Mouse (Mus musculus): ENCODE measurements at regions not wholly inside any gene's neighbourhood (a gene's known extent, or its start where the extent isn't known, plus 50 kb on each side); places are given as distances from the start of the nearest gene placed in this dataset.

DNA sequence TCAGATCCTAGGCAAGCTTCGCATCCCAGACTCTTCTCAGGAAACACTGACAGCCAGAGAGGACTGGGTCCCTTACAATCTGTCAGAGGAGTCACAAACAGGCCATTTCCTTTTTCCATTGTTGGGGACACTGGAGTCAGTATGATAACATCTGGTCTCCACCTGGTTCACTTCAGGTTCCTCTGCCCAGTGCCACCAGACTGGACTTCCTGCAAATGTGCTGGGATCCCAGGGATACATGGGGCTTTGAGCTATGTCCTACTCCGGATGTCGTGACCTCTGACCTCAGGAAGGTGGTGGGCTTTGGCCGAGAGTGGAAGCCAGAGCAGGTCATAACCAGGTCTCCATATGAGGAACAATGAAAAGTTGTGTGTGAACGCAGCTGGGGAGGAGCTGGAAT lies 96.0 kb upstream of the Sulf2 start:
- Histone ChIP-seq H3K4me1 (peaks cover 27% of the 10 kb centered on the region), H3K4me2 (replicated peaks) (no peak overlapping the region), H3K4me3 (no peak overlapping the region), H3K9me3 (no peaks in the 10 kb centered on the region), H3K27ac (no peak overlapping the region), H3K9ac (no peak overlapping the region), H3K27me3 (no peaks in the 10 kb centered on the region), H3K36me3 (no peaks in the 10 kb centered on the region)
- WGBS = 45% methylated on average over 5 of the region's 5 CpGs
- ATAC-seq (ENCODE audit: low FRiP score, low read depth) = no peak

DNA sequence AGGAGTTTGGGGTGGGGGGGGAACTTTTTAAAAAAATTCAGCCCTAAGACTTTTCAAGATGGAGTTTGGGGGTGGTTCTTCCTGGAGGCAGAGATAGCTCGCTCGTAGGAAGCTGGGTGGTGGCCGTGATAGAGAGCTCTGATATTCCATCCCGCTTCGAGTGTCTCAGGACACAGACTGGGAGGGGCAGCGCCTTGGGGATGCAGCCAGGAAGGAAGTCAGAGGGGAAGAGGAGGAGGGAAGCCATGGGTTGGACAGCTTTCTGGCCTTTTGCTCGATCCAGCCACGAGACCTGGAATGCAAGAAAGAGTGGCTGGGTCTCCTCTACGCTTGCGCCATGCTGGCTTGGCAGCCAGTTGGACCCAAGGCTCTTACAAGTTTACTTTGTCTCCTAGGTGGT lies 95.1 kb upstream of the Sulf2 start:
- H3K9ac ChIP-seq = no peak overlapping the region
- H3K9me3 ChIP-seq = no peaks in the 10 kb centered on the region
- no peaks in the 10 kb centered on the region for H3K27me3 ChIP-seq
- H3K4me1 ChIP-seq = peaks cover 24% of the 10 kb centered on the region
- H3K36me3 ChIP-seq = no peaks in the 10 kb centered on the region
- WGBS = 95% methylated on average over 10 of the region's 10 CpGs
- no peak overlapping the region for H3K27ac ChIP-seq
- H3K4me2 ChIP-seq (replicated peaks) = no peak overlapping the region
- ATAC-seq (ENCODE audit: low FRiP score, low read depth) = no peak
- H3K4me3 ChIP-seq = no peak overlapping the region

DNA sequence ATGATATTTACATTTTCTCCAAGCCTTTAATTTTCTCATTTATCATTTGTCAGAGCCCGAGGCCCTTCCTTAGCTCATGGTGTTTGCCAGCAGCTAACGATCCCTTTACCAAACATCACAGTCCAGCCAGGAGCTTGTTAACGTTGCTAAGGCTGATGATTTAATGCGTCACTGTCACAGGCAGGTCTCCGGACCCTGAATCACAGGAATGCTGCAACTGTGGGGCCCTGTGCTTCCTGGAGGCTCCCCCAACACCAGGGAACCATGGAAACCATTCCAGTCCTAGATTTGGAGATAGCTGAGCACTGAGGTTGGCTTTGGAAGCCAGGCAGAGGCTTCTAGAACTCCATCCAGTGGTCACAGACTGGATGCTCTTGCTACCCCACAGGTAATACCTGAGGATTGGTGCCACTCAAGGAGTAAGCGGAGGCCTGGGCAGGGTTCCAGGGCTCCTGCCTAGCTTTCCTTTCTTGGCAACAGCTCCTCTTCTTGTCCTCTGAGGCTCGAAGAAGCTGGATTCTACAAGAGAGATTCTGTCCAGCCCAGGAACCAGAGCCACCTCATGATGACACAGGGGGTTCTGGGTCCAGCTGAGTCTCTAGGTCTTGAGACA lies 94.0 kb upstream of the Sulf2 start:
- Histone ChIP-seq H3K27me3 (no peaks in the 10 kb centered on the region), H3K4me1 (peaks cover 23% of the 10 kb centered on the region), H3K4me3 (no peak overlapping the region), H3K9me3 (no peaks in the 10 kb centered on the region), H3K4me2 (replicated peaks) (no peak overlapping the region), H3K9ac (no peak overlapping the region), H3K36me3 (no peaks in the 10 kb centered on the region), H3K27ac (no peak overlapping the region)
- ATAC-seq (ENCODE audit: low FRiP score, low read depth) = no peak
- 23% methylated on average over 7 of the region's 7 CpGs for WGBS

GRCm38 (mm10) chr2:166246401-166247189 lies 91.1 kb upstream of the Sulf2 start:
- H3K4me1 ChIP-seq = peaks cover 31% of the 10 kb centered on the region
- no peak for ATAC-seq (ENCODE audit: low FRiP score, low read depth)
- WGBS = 71% methylated on average over 17 of the region's 17 CpGs

GRCm38 (mm10) chr2:166245219-166245618 lies 89.8 kb upstream of the Sulf2 start:
- Histone ChIP-seq H3K4me1 (peaks cover 29% of the 10 kb centered on the region), H3K27ac (no peak overlapping the region), H3K4me3 (no peak overlapping the region), H3K9me3 (peaks cover 5% of the 10 kb centered on the region; the same call in 1 of the 2 replicates), H3K9ac (0 out of 2 replicates have a peak overlapping the region, but pooled peaks have one; percentile 13), H3K36me3 (no peaks in the 10 kb centered on the region), H3K4me2 (replicated peaks) (no peak overlapping the region), H3K27me3 (no peaks in the 10 kb centered on the region)
- 26% methylated on average over 8 of the region's 8 CpGs for WGBS
- ATAC-seq (ENCODE audit: low FRiP score, low read depth) = no peak

More at GRCm38 (mm10) chr2:166246401-166247189, 91.1 kb upstream of the Sulf2 start:
- Histone ChIP-seq H3K36me3 (no peaks in the 10 kb centered on the region), H3K9me3 (no peaks in the 10 kb centered on the region), H3K4me3 (no peak overlapping the region), H3K9ac (no peak overlapping the region), H3K27ac (no peak overlapping the region), H3K4me2 (replicated peaks) (no peak overlapping the region), H3K27me3 (no peaks in the 10 kb centered on the region)

GRCm38 (mm10) chr2:166242786-166243521 lies 87.5 kb upstream of the Sulf2 start:
- H3K4me1 ChIP-seq = peaks cover 29% of the 10 kb centered on the region
- ATAC-seq (ENCODE audit: low FRiP score, low read depth) = no peak
- WGBS = 66% methylated on average over 14 of the region's 14 CpGs
- peaks cover 11% of the 10 kb centered on the region; the same call in 1 of the 2 replicates for H3K9me3 ChIP-seq
- H3K4me3 ChIP-seq = no peak overlapping the region
- no peak overlapping the region for H3K9ac ChIP-seq
- no peaks in the 10 kb centered on the region for H3K36me3 ChIP-seq
- H3K4me2 ChIP-seq (replicated peaks) = no peak overlapping the region
- H3K27me3 ChIP-seq = no peaks in the 10 kb centered on the region
- H3K27ac ChIP-seq = peak overlapping the region; percentile 29; the same call in 1 of the 2 replicates

- Histone ChIP-seq H3K4me2 (replicated peaks) (no peak overlapping the region), H3K9ac (no peak overlapping the region), H3K4me3 (no peak overlapping the region), H3K27ac (no peak overlapping the region), H3K36me3 (no peaks in the 10 kb centered on the region), H3K4me1 (peaks cover 29% of the 10 kb centered on the region), H3K9me3 (peaks cover 11% of the 10 kb centered on the region; the same call in 1 of the 2 replicates), H3K27me3 (no peaks in the 10 kb centered on the region)
- no peak for ATAC-seq (ENCODE audit: low FRiP score, low read depth)
- WGBS = 94% methylated on average over 3 of the region's 3 CpGs
Measured at GRCm38 (mm10) chr2:166241310-166241709, 85.8 kb upstream of the Sulf2 start.

DNA sequence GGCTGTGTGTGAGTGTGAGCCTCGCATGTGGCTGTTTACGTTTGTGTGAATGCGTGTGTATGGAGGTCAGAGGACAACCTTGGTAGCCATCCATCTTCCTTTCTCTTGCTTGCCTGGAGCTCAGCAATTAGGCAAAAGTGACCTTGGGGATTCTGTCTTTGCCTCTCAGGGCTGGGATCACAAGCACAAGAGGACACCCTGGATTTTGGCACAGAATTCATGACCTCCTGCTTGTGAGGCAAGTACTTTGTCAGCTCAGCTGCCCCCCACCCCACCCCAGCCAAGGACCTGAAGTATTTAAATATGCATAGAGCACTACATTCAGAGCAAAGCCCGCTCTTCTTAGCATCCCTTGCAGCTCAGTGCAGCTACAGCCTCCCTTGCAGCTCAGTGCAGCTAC lies 84.6 kb upstream of the Sulf2 start:
- peaks cover 11% of the 10 kb centered on the region; the same call in 1 of the 2 replicates for H3K9me3 ChIP-seq
- H3K4me2 ChIP-seq (replicated peaks) = no peak overlapping the region
- no peak overlapping the region for H3K27ac ChIP-seq
- H3K9ac ChIP-seq = no peak overlapping the region
- no peaks in the 10 kb centered on the region for H3K27me3 ChIP-seq
- WGBS = 96% methylated on average over 4 of the region's 4 CpGs
- H3K36me3 ChIP-seq = no peaks in the 10 kb centered on the region
- peaks cover 28% of the 10 kb centered on the region for H3K4me1 ChIP-seq
- no peak overlapping the region for H3K4me3 ChIP-seq
- no peak for ATAC-seq (ENCODE audit: low FRiP score, low read depth)

GRCm38 (mm10) chr2:166237554-166238269 lies 82.2 kb upstream of the Sulf2 start:
- Histone ChIP-seq H3K27ac (no peak overlapping the region; the same call in 1 of the 2 replicates), H3K9ac (no peak overlapping the region)
- no peak for ATAC-seq (ENCODE audit: low FRiP score, low read depth)

GRCm38 (mm10) chr2:166236102-166236501 lies 80.6 kb upstream of the Sulf2 start:
- H3K27me3 ChIP-seq = no peaks in the 10 kb centered on the region
- H3K9ac ChIP-seq = no peak overlapping the region
- H3K27ac ChIP-seq = no peak overlapping the region
- no peak overlapping the region for H3K4me3 ChIP-seq
- no peaks in the 10 kb centered on the region for H3K36me3 ChIP-seq
- peaks cover 28% of the 10 kb centered on the region for H3K4me1 ChIP-seq
- no peak overlapping the region for H3K4me2 ChIP-seq (replicated peaks)
- no peak for ATAC-seq (ENCODE audit: low FRiP score, low read depth)
- H3K9me3 ChIP-seq = peaks cover 11% of the 10 kb centered on the region; the same call in 1 of the 2 replicates
- 65% methylated on average over 5 of the region's 5 CpGs for whole genome bisulfite sequencing

More at GRCm38 (mm10) chr2:166237554-166238269, 82.2 kb upstream of the Sulf2 start:
- Histone ChIP-seq H3K4me1 (peaks cover 23% of the 10 kb centered on the region), H3K4me2 (replicated peaks) (no peak overlapping the region), H3K36me3 (no peaks in the 10 kb centered on the region), H3K27me3 (no peaks in the 10 kb centered on the region), H3K4me3 (no peak overlapping the region), H3K9me3 (peaks cover 11% of the 10 kb centered on the region; the same call in 1 of the 2 replicates)
- 49% methylated on average over 13 of the region's 13 CpGs for WGBS

DNA sequence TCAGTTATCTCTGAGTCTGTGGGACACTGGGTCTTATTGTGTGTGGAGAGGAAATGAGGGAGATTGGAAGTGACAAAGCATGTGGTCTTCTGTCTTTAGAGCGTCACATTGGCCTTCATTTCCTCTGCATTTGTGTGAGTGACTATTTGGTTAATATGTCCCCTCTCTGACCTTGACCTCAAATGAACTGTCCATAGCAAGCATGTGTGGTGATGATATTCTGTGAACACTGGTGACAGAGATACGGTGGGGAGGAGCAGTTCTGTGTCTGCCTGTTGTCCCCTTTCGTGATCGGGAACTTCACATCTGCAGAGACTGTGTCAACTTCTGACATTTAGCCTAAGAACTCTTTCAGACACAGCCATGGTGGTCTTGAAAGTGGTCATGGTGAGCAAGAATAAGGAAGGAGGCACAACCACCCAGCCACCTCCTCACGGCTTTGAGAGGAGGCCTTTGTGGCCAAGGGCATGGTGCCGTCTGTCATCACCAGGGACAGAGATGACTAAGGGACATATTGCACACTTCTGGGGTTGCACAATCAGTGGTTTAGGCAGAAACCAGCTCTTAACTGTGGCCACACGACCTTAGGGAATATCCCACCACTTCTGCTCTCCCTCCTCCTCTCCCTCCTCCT lies 79.2 kb upstream of the Sulf2 start:
- Histone ChIP-seq H3K9me3 (0 out of 2 replicates have a peak, but pooled peaks cover 1% of the 10 kb centered on the region), H3K4me2 (replicated peaks) (no peak overlapping the region), H3K27ac (no peak overlapping the region), H3K4me1 (peaks cover 28% of the 10 kb centered on the region), H3K36me3 (no peaks in the 10 kb centered on the region), H3K27me3 (no peaks in the 10 kb centered on the region), H3K9ac (no peak overlapping the region), H3K4me3 (no peak overlapping the region)
- 85% methylated on average over 7 of the region's 7 CpGs for WGBS
- ATAC-seq (ENCODE audit: low FRiP score, low read depth) = no peak
